Mouse (Mus musculus) C2C12 (cell line): ENCODE measurements around the gene E130308A19Rik.

ENCODE experiments used
- CEBPB ChIP-seq: IDR thresholded peaks from one replicate; pipeline ENCODE4 v1.6.1; 2011; ENCODE audit warnings: low read depth, mild to moderate bottlenecking, control low read depth, moderate library complexity
- CTCF ChIP-seq: IDR thresholded peaks from one replicate; pipeline ENCODE4 v1.5.1; 2011; ENCODE audit not compliant: control insufficient read depth, insufficient read depth, insufficient read length
- MAX ChIP-seq: IDR thresholded peaks from one replicate; pipeline ENCODE4 v1.6.1; 2011; ENCODE audit warnings: mild to moderate bottlenecking, control low read depth
- MYOD1 ChIP-seq: IDR thresholded peaks from one replicate; pipeline ENCODE4 v1.6.1; 2011; ENCODE audit warnings: low read depth; ENCODE audit not compliant: control insufficient read depth, insufficient read length
- MYOG ChIP-seq: IDR thresholded peaks from one replicate; pipeline ENCODE4 v1.6.1; 2011; ENCODE audit not compliant: control insufficient read depth, insufficient read length; ENCODE audit errors: extremely low read depth
- USF1 ChIP-seq: IDR thresholded peaks from one replicate; pipeline ENCODE4 v1.6.1; 2011; ENCODE audit warnings: low read depth, mild to moderate bottlenecking, control low read depth, moderate library complexity

DNA sequence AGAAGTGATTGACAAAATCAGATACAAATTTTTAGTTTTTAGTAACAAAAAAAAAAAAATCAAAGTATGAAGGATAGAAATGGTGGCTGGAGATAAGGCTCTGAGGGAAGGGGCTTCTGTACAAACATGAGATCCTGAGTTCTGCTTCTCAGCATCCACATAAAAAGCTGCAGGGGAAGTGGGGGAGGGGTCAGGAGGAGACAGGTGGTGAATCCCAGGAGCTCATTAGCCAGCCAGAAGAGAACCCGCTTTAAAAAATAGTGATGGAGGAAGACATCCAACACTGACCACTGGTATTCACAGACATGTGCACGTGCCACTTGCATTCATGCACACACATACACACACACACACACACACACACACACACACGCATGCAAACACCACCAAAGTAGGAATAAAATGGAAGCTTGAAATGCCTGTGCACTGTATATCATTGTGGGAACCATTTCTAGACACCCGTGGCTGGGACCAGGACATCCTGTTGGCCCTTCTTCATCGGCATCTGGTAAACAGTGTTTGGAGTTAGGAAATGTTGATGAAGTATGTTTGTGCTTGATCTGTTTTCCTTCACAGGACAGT lies 30.1 kb downstream of the E130308A19Rik start:
- no peak for TF ChIP-seq CTCF
- no peak for TF ChIP-seq MAX
- TF ChIP-seq USF1 = no peak
- TF ChIP-seq MYOD1 = no peak
- TF ChIP-seq CEBPB = no peak
- no peak for TF ChIP-seq MYOG
